ENCODE assay signal across 12 mouse cellular contexts in genomic region chr10:20474831-20475230, GRCm38 (mm10).
A peak's percentile ranks its signal among the peaks of the same experiment; 100 is the strongest.
DNase-seq lines count a peak whose midpoint lies in the region; ATAC-seq and TF ChIP-seq lines count a peak whose summit lies in the region.
"Had no signal": no experiment of that assay in that cellular context is flagged by ENCODE, and none has a peak within 500 bp of the region (broad histone marks: within the 10 kb centered on the region; RNA-seq: fewer than 3 reads in every experiment).

No protein-coding gene starts in this region.

- no peaks in the 10 kb centered on the region for H3K27me3 ChIP-seq in forebrain, postnatal 0 days (ENCODE audit: insufficient read depth, low read length)

- no peak overlapping the region for H3K27ac ChIP-seq in left cerebral cortex, adult 2 months
- peak overlapping the region; percentile 72 for H3K27ac ChIP-seq in forebrain, postnatal 0 days (ENCODE audit: low read depth, low read length)
- H3K27ac ChIP-seq: heart, embryonic 10.5 days had no signal

- H3K4me3 ChIP-seq in left cerebral cortex, adult 2 months: no peak overlapping the region
- H3K4me3 ChIP-seq in forebrain, postnatal 0 days (ENCODE audit: low read depth, low read length): no peak overlapping the region
- H3K4me3 ChIP-seq in lung, adult 2 months (replicated peaks; ENCODE audit: extremely low read depth, low read depth, low read length): no peak overlapping the region
- H3K4me3 ChIP-seq: heart, embryonic 10.5 days had no signal

- no peaks in the 10 kb centered on the region for H3K9me3 ChIP-seq in forebrain, postnatal 0 days (ENCODE audit: low read length)
- H3K9me3 ChIP-seq: heart, embryonic 10.5 days had no signal

- intact Hi-C loops in left cerebral cortex, adult 2 months (cut with DNase I): no loop called here
- intact Hi-C loops in left cerebral cortex, postnatal 36 days (cut with DNase I): no loop called here

- peaks cover 10% of the 10 kb centered on the region; the same call in 1 of the 2 replicates for H3K4me1 ChIP-seq in forebrain, postnatal 0 days (ENCODE audit: insufficient read depth)
- peaks cover 12% of the 10 kb centered on the region; the same call in 1 of the 2 replicates for H3K4me1 ChIP-seq in lung, adult 2 months (ENCODE audit: control insufficient read depth, insufficient read depth, low read length)

- peak; percentile 11 to 33 for DNase-seq in left cerebral cortex, adult 2 months (ENCODE audit: extremely low spot score in 1 of 2, low spot score in 2 of 2)
- DNase-seq in left cerebral cortex, postnatal 36 days (ENCODE audit: low spot score in 2 of 2): no peak
- peak; percentile 73 for DNase-seq in forebrain, postnatal 0 days
- peak; percentile 36 to 77 for DNase-seq in layer of hippocampus, postnatal 14 days (ENCODE audit: low spot score in 2 of 2)
- peak; percentile 8 for DNase-seq in right cerebral cortex, postnatal 14 days
- no peak for DNase-seq in lung, adult 2 months
- no peak for DNase-seq in cerebellum, postnatal 25 days
- DNase-seq in thymus, postnatal 4 days: no peak
- DNase-seq: adrenal gland, adult 8-10 months; kidney, postnatal 25 days; liver, postnatal 0 days had no signal

- H3K4me2 ChIP-seq in forebrain, postnatal 0 days (ENCODE audit: low read depth): no peak overlapping the region

- H3K36me3 ChIP-seq in forebrain, postnatal 0 days (ENCODE audit: insufficient read depth): no peaks in the 10 kb centered on the region
- H3K36me3 ChIP-seq: heart, embryonic 10.5 days had no signal

- TF ChIP-seq CTCF in left cerebral cortex, adult 2 months (IDR thresholded peaks at IDR 0.05): no peak
- no peak for TF ChIP-seq CTCF in forebrain, postnatal 0 days (IDR thresholded peaks at IDR 0.05; ENCODE audit: low read depth)
- no peak for TF ChIP-seq CTCF in lung, adult 2 months (IDR thresholded peaks at IDR 0.05; ENCODE audit: insufficient read depth, low read length)

- no peak for TF ChIP-seq POLR2A in lung, adult 2 months (IDR thresholded peaks at IDR 0.05; ENCODE audit: borderline replicate concordance, extremely low read depth, low read depth, low read length)

- no peak overlapping the region for H3K9ac ChIP-seq in forebrain, postnatal 0 days
- H3K9ac ChIP-seq: liver, postnatal 0 days had no signal

- WGBS in forebrain, postnatal 0 days: 24% methylated on average over 7 of the region's 7 CpGs
- WGBS in lung, adult 2 months: 71% methylated on average over 7 of the region's 7 CpGs

- ATAC-seq in forebrain, postnatal 0 days: peak; percentile 99
- ATAC-seq: liver, postnatal 0 days had no signal

Comparison
In these comparisons a context has a peak if more than half of its experiments do, and no peak if none do; other contexts are left out.
1. DNase-seq: peak in left cerebral cortex, adult 2 months (2 of 2), forebrain, postnatal 0 days (single experiment), layer of hippocampus, postnatal 14 days (2 of 2) and right cerebral cortex, postnatal 14 days (single experiment); none in left cerebral cortex, postnatal 36 days (0 of 2), lung, adult 2 months (single experiment), cerebellum, postnatal 25 days (0 of 2) and thymus, postnatal 4 days (single experiment).